Mouse (Mus musculus): ENCODE measurements around the gene Aven. TPM values are rescaled to one million over a fixed set of nuclear protein-coding genes. Genes with fewer than 3 reads are reported as not detected.

Aven gene
- polyA plus RNA-seq, 1 experiment from 2014 or later = 8.4 TPM

GRCm38 (mm10) chr2:112526933-112527332, 34.2 kb downstream of the Aven start:
- no peak overlapping the region for H3K4me2 ChIP-seq (replicated peaks)
- no peak overlapping the region for H3K9ac ChIP-seq
- H3K27ac ChIP-seq = no peak overlapping the region
- no peaks in the 10 kb centered on the region for H3K4me1 ChIP-seq (replicated peaks)
- H3K27me3 ChIP-seq (replicated peaks) = no peaks in the 10 kb centered on the region
- WGBS = 95% methylated on average over 3 of the region's 3 CpGs
- H3K36me3 ChIP-seq = no peaks in the 10 kb centered on the region
- H3K4me3 ChIP-seq (replicated peaks) = no peak overlapping the region
- H3K9me3 ChIP-seq = no peaks in the 10 kb centered on the region
- ATAC-seq = no peak

- Histone ChIP-seq H3K9ac (no peak overlapping the region), H3K4me3 (replicated peaks) (no peak overlapping the region), H3K9me3 (no peaks in the 10 kb centered on the region), H3K27ac (no peak overlapping the region), H3K27me3 (replicated peaks) (no peaks in the 10 kb centered on the region), H3K4me1 (replicated peaks) (no peaks in the 10 kb centered on the region), H3K4me2 (replicated peaks) (no peak overlapping the region), H3K36me3 (no peaks in the 10 kb centered on the region)
- WGBS = 51% methylated on average over 10 of the region's 10 CpGs
- ATAC-seq = no peak
Measured at GRCm38 (mm10) chr2:112532812-112533496, 40.2 kb downstream of the Aven start.

GRCm38 (mm10) chr2:112534677-112535222, 42.0 kb downstream of the Aven start:
- H3K4me2 ChIP-seq (replicated peaks) = no peak overlapping the region
- H3K27ac ChIP-seq = no peak overlapping the region
- no peaks in the 10 kb centered on the region for H3K9me3 ChIP-seq
- H3K27me3 ChIP-seq (replicated peaks) = no peaks in the 10 kb centered on the region
- no peaks in the 10 kb centered on the region for H3K36me3 ChIP-seq
- no peak overlapping the region for H3K4me3 ChIP-seq (replicated peaks)
- no peak for ATAC-seq
- H3K9ac ChIP-seq = no peak overlapping the region
- 59% methylated on average over 14 of the region's 14 CpGs for WGBS
- H3K4me1 ChIP-seq (replicated peaks) = no peaks in the 10 kb centered on the region

GRCm38 (mm10) chr2:112538783-112539182, 46.0 kb downstream of the Aven start:
- H3K4me2 ChIP-seq (replicated peaks) = no peak overlapping the region
- H3K9me3 ChIP-seq = no peaks in the 10 kb centered on the region
- no peak overlapping the region for H3K4me3 ChIP-seq (replicated peaks)
- ATAC-seq = no peak
- no peaks in the 10 kb centered on the region for H3K4me1 ChIP-seq (replicated peaks)
- WGBS = 100% methylated on average over 1 of the region's 1 CpGs
- H3K27me3 ChIP-seq (replicated peaks) = no peaks in the 10 kb centered on the region
- no peak overlapping the region for H3K9ac ChIP-seq
- H3K27ac ChIP-seq = no peak overlapping the region
- no peaks in the 10 kb centered on the region for H3K36me3 ChIP-seq

GRCm38 (mm10) chr2:112541695-112542285, 49.0 kb downstream of the Aven start:
- Histone ChIP-seq H3K36me3 (no peaks in the 10 kb centered on the region), H3K27me3 (replicated peaks) (no peaks in the 10 kb centered on the region), H3K4me2 (replicated peaks) (no peak overlapping the region), H3K9me3 (no peaks in the 10 kb centered on the region), H3K4me3 (replicated peaks) (no peak overlapping the region), H3K4me1 (replicated peaks) (no peaks in the 10 kb centered on the region), H3K27ac (no peak overlapping the region), H3K9ac (no peak overlapping the region)
- 88% methylated on average over 5 of the region's 5 CpGs for WGBS
- ATAC-seq = no peak

GRCm38 (mm10) chr2:112556527-112556926, 63.8 kb downstream of the Aven start:
- ATAC-seq = no peak
- Histone ChIP-seq H3K27me3 (replicated peaks) (no peaks in the 10 kb centered on the region), H3K27ac (no peak overlapping the region), H3K4me1 (replicated peaks) (no peaks in the 10 kb centered on the region), H3K9me3 (no peaks in the 10 kb centered on the region), H3K4me3 (replicated peaks) (no peak overlapping the region), H3K36me3 (no peaks in the 10 kb centered on the region), H3K9ac (no peak overlapping the region), H3K4me2 (replicated peaks) (no peak overlapping the region)
- WGBS = 88% methylated on average over 10 of the region's 10 CpGs

GRCm38 (mm10) chr2:112557453-112557852, 64.7 kb downstream of the Aven start:
- H3K4me2 ChIP-seq (replicated peaks) = no peak overlapping the region
- no peak overlapping the region for H3K9ac ChIP-seq
- H3K27me3 ChIP-seq (replicated peaks) = no peaks in the 10 kb centered on the region
- ATAC-seq = no peak
- no peak overlapping the region for H3K27ac ChIP-seq
- H3K4me3 ChIP-seq (replicated peaks) = no peak overlapping the region
- H3K4me1 ChIP-seq (replicated peaks) = no peaks in the 10 kb centered on the region
- H3K36me3 ChIP-seq = no peaks in the 10 kb centered on the region
- no peaks in the 10 kb centered on the region for H3K9me3 ChIP-seq

GRCm38 (mm10) chr2:112561549-112561948, 68.8 kb downstream of the Aven start:
- no peak overlapping the region for H3K9ac ChIP-seq
- H3K27ac ChIP-seq = no peak overlapping the region
- H3K9me3 ChIP-seq = no peaks in the 10 kb centered on the region
- H3K4me3 ChIP-seq (replicated peaks) = no peak overlapping the region
- H3K4me1 ChIP-seq (replicated peaks) = no peaks in the 10 kb centered on the region
- no peaks in the 10 kb centered on the region for H3K27me3 ChIP-seq (replicated peaks)
- H3K4me2 ChIP-seq (replicated peaks) = no peak overlapping the region
- H3K36me3 ChIP-seq = no peaks in the 10 kb centered on the region
- 88% methylated on average over 7 of the region's 7 CpGs for WGBS
- no peak for ATAC-seq

- Histone ChIP-seq H3K36me3 (no peaks in the 10 kb centered on the region), H3K4me1 (replicated peaks) (no peaks in the 10 kb centered on the region), H3K9ac (no peak overlapping the region), H3K4me2 (replicated peaks) (no peak overlapping the region), H3K27me3 (replicated peaks) (no peaks in the 10 kb centered on the region), H3K4me3 (replicated peaks) (no peak overlapping the region), H3K9me3 (no peaks in the 10 kb centered on the region), H3K27ac (no peak overlapping the region)
- WGBS = 95% methylated on average over 1 of the region's 1 CpGs
- no peak for ATAC-seq
Measured at GRCm38 (mm10) chr2:112565060-112565459, 72.3 kb downstream of the Aven start.

- no peak for ATAC-seq
- WGBS = 92% methylated on average over 4 of the region's 4 CpGs
Measured at GRCm38 (mm10) chr2:112566290-112567085, 73.7 kb downstream of the Aven start.

GRCm38 (mm10) chr2:112567786-112568185, 75.0 kb downstream of the Aven start:
- Histone ChIP-seq H3K36me3 (no peaks in the 10 kb centered on the region), H3K4me2 (replicated peaks) (no peak overlapping the region), H3K27me3 (replicated peaks) (no peaks in the 10 kb centered on the region), H3K9me3 (no peaks in the 10 kb centered on the region), H3K4me1 (replicated peaks) (no peaks in the 10 kb centered on the region), H3K27ac (no peak overlapping the region), H3K4me3 (replicated peaks) (no peak overlapping the region), H3K9ac (no peak overlapping the region)
- ATAC-seq = no peak
- 86% methylated on average over 4 of the region's 4 CpGs for WGBS

More at GRCm38 (mm10) chr2:112566290-112567085, 73.7 kb downstream of the Aven start:
- Histone ChIP-seq H3K9ac (no peak overlapping the region), H3K27me3 (replicated peaks) (no peaks in the 10 kb centered on the region), H3K4me1 (replicated peaks) (no peaks in the 10 kb centered on the region), H3K4me3 (replicated peaks) (no peak overlapping the region), H3K27ac (no peak overlapping the region), H3K9me3 (no peaks in the 10 kb centered on the region), H3K4me2 (replicated peaks) (no peak overlapping the region), H3K36me3 (no peaks in the 10 kb centered on the region)

- 85% methylated on average over 7 of the region's 7 CpGs for WGBS
- H3K4me1 ChIP-seq (replicated peaks) = no peaks in the 10 kb centered on the region
Measured at GRCm38 (mm10) chr2:112590985-112591384, 98.2 kb downstream of the Aven start.

More at GRCm38 (mm10) chr2:112590985-112591384, 98.2 kb downstream of the Aven start:
- H3K4me2 ChIP-seq (replicated peaks) = no peak overlapping the region
- no peaks in the 10 kb centered on the region for H3K36me3 ChIP-seq
- no peaks in the 10 kb centered on the region for H3K9me3 ChIP-seq
- no peak overlapping the region for H3K4me3 ChIP-seq (replicated peaks)
- H3K9ac ChIP-seq = no peak overlapping the region
- ATAC-seq = no peak
- no peaks in the 10 kb centered on the region for H3K27me3 ChIP-seq (replicated peaks)
- no peak overlapping the region for H3K27ac ChIP-seq
